Mouse (Mus musculus): ENCODE measurements around the gene Hist2h4.
"Not testable (repeated sequence)": the region's sequence is repeated elsewhere in the genome, so short reads cannot be mapped to it uniquely, and the experiment has no call there.

The Hist2h4 gene

GRCm38 (mm10) chr3:96262979-96263550 lies at the start of gene Hist2h4:
TSS of gene Hist2h4 (minus strand) at chr3:96263311.
- peak; percentile 100 for DNase-seq

- DNase-seq, result peak; percentile 64
These were observed 49.4 kb upstream of the Hist2h4 start for GRCm38 (mm10) chr3:96312341-96313098.

- DNase-seq, result peak; percentile 80
These were observed 46.3 kb upstream of the Hist2h4 start for GRCm38 (mm10) chr3:96309441-96309840.

GRCm38 (mm10) chr3:96306506-96306905 lies 43.4 kb upstream of the Hist2h4 start:
- peak; percentile 76 for DNase-seq

GRCm38 (mm10) chr3:96302076-96302475 lies 39.0 kb upstream of the Hist2h4 start:
- peak; percentile 58 for DNase-seq

GRCm38 (mm10) chr3:96300706-96301529 lies 37.8 kb upstream of the Hist2h4 start:
- DNase-seq, result peak; percentile 96

- peak; percentile 61 for DNase-seq
These were observed 36.5 kb upstream of the Hist2h4 start for GRCm38 (mm10) chr3:96299562-96299961.

GRCm38 (mm10) chr3:96298360-96298759 lies 35.2 kb upstream of the Hist2h4 start:
- DNase-seq, result no peak

- peak; percentile 89 for DNase-seq
These were observed 30.7 kb upstream of the Hist2h4 start, which contains the start of gene Fcgr1 for GRCm38 (mm10) chr3:96293787-96294186. TSS of gene Fcgr1 (minus strand) at chr3:96293969.

GRCm38 (mm10) chr3:96293368-96293767 lies 30.3 kb upstream of the Hist2h4 start:
- DNase-seq, result peak; percentile 55

GRCm38 (mm10) chr3:96292641-96293040 lies 29.5 kb upstream of the Hist2h4 start:
- DNase-seq, result no peak

GRCm38 (mm10) chr3:96290727-96291126 lies 27.6 kb upstream of the Hist2h4 start:
- DNase-seq, result not testable (repeated sequence)

GRCm38 (mm10) chr3:96289201-96289600 lies 26.1 kb upstream of the Hist2h4 start:
- no peak for DNase-seq

GRCm38 (mm10) chr3:96287334-96287733 lies 24.2 kb upstream of the Hist2h4 start:
- DNase-seq, result not testable (repeated sequence)

GRCm38 (mm10) chr3:96284457-96284856 lies 21.3 kb upstream of the Hist2h4 start:
- DNase-seq, result no peak

- no peak for DNase-seq
These were observed 17.5 kb upstream of the Hist2h4 start for GRCm38 (mm10) chr3:96280660-96281059.

- peak; percentile 99 for DNase-seq
These were observed 14.9 kb upstream of the Hist2h4 start for GRCm38 (mm10) chr3:96277800-96278624.

- no peak for DNase-seq
These were observed 14.3 kb upstream of the Hist2h4 start for GRCm38 (mm10) chr3:96277428-96277799.

- peak; percentile 91 for DNase-seq
These were observed 10.7 kb upstream of the Hist2h4 start for GRCm38 (mm10) chr3:96273591-96274465.

GRCm38 (mm10) chr3:96269511-96270474 lies 6.7 kb upstream of the Hist2h4 start, which contains the start of gene Hist2h2bb:
TSS of gene Hist2h2bb (plus strand) at chr3:96269752.
- DNase-seq, result peak; percentile 100

All from heart, adult 11 months (tissue).